Mouse (Mus musculus): ENCODE measurements around the gene Runx1. TPM values are rescaled to one million over a fixed set of nuclear protein-coding genes. Genes with fewer than 3 reads are reported as not detected.
A peak's percentile ranks its signal among the peaks of the same experiment; 100 is the strongest.

Runx1 gene
- polyA plus RNA-seq, 1 experiment = 32.5 TPM

DNA sequence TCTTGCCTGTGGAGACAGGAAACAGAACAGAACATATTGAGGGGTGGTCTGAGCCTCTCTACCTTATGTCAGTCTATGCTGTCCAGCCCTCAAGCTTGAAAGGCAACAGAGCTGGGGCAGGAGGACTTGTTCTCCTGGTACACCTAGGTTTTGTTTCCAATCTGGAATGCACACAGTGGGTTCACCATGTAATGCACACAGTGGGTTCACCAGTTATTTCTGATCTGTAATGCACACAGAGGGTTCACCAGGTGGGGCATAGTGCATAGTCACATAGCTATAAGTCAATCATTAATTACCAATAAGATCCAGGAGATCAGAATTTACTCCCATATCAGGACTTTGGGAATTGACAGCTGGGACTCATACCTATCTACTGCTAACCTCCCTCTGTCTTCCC lies 157.1 kb downstream of the Runx1 start:
- Histone ChIP-seq H3K4me1 (ENCODE audit: control insufficient read depth, insufficient read depth, low read length) (no peaks in the 10 kb centered on the region), H3K4me3 (replicated peaks; ENCODE audit: extremely low read depth, low read depth, low read length) (no peak overlapping the region)
- no peak for DNase-seq
- TF ChIP-seq CTCF (IDR thresholded peaks at IDR 0.05; ENCODE audit: insufficient read depth, low read length) (no peak), POLR2A (IDR thresholded peaks at IDR 0.05; ENCODE audit: borderline replicate concordance, extremely low read depth, low read depth, low read length) (no peak)

DNA sequence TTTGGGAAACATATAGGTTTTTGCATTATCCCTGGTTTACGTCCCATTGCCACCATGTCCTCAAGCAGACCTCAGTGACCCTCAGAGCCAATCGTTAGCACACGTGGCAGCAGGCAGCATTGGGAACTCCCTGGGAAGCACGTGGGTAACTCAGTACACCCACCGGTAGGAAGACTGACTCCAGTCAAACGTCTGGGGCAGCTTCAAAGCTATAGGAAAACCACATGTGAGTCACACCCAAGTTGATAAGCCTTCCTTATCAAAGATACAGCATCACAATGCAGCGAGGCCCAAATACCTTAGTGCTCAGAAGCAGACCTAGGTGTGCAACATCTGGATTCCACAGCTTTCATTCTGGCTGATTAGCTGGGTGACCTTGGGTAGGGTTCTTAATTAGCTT lies 164.2 kb downstream of the Runx1 start:
- TF ChIP-seq CTCF (IDR thresholded peaks at IDR 0.05; ENCODE audit: insufficient read depth, low read length) (no peak), POLR2A (IDR thresholded peaks at IDR 0.05; ENCODE audit: borderline replicate concordance, extremely low read depth, low read depth, low read length) (no peak)
- DNase-seq = no peak
- H3K4me3 ChIP-seq (replicated peaks; ENCODE audit: extremely low read depth, low read depth, low read length) = no peak overlapping the region
- WGBS = 73% methylated on average over 7 of the region's 7 CpGs
- H3K4me1 ChIP-seq (ENCODE audit: control insufficient read depth, insufficient read depth, low read length) = no peaks in the 10 kb centered on the region; the same call in 1 of the 2 replicates

GRCm38 (mm10) chr16:92656750-92657149 lies 169.2 kb downstream of the Runx1 start:
- 81% methylated on average over 5 of the region's 5 CpGs for WGBS
- no peak overlapping the region for H3K4me3 ChIP-seq (replicated peaks; ENCODE audit: extremely low read depth, low read depth, low read length)
- no peak for TF ChIP-seq POLR2A (IDR thresholded peaks at IDR 0.05; ENCODE audit: borderline replicate concordance, extremely low read depth, low read depth, low read length)
- TF ChIP-seq CTCF (IDR thresholded peaks at IDR 0.05; ENCODE audit: insufficient read depth, low read length) = no peak
- peaks cover 3% of the 10 kb centered on the region for H3K4me1 ChIP-seq (ENCODE audit: control insufficient read depth, insufficient read depth, low read length)
- no peak for DNase-seq

DNA sequence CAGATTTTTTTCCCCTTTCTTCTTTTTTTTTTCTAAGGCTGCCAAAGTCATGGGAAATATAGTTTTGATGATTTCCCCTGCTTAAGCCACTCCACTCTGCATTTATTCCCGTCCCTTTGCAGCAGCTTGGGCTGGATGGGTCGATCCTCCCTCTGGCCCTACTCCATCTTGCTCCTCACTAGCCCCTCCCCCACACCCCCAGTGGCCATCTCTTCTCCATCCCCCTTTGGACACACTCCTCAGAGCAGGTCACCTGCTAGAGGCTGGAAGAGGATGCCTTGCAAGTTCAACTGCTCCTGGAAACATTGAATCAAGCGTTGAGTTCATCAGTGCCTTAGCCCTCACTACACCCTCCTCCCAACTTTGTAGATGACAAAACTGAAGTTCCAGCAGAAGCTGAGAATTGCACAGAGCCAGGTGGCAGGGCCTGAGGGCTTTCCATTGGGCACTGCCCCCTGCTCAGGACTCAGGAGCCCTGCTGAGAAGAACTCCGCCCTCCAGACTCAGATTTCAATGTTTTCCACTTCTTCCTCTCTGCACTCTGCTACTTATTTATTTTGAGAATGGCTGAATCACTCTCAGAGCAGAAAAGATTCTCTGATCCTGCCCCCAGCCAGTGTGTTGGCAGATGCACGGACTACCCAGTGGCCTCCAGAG lies 171.5 kb downstream of the Runx1 start:
- TF ChIP-seq CTCF (IDR thresholded peaks at IDR 0.05; ENCODE audit: insufficient read depth, low read length) (no peak), POLR2A (IDR thresholded peaks at IDR 0.05; ENCODE audit: borderline replicate concordance, extremely low read depth, low read depth, low read length) (no peak)
- no peak for DNase-seq
- Histone ChIP-seq H3K4me3 (replicated peaks; ENCODE audit: extremely low read depth, low read depth, low read length) (no peak overlapping the region), H3K4me1 (ENCODE audit: control insufficient read depth, insufficient read depth, low read length) (peaks cover 3% of the 10 kb centered on the region)
- WGBS = 31% methylated on average over 5 of the region's 5 CpGs

DNA sequence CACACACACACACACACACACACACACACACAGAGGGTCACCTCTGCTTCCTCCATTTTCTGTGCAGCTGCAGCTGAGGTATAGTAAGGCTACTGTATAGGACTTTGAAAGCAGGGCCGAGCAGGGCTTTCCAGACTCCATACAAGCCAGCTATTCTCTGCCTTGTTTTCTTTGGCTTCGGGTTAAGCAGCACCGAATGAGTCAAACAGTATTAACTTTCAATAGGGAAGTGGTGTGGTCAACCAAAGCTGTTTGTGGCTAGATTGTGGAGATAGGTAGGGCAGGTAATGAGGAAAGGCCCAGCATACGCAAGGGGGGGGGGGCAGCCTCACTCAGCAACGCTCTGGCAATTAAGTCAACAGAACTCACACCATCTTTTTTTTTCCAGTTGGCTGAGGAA lies 172.1 kb downstream of the Runx1 start:
- peaks cover 3% of the 10 kb centered on the region for H3K4me1 ChIP-seq (ENCODE audit: control insufficient read depth, insufficient read depth, low read length)
- H3K4me3 ChIP-seq (replicated peaks; ENCODE audit: extremely low read depth, low read depth, low read length) = no peak overlapping the region
- no peak for TF ChIP-seq CTCF (IDR thresholded peaks at IDR 0.05; ENCODE audit: insufficient read depth, low read length)
- no peak for TF ChIP-seq POLR2A (IDR thresholded peaks at IDR 0.05; ENCODE audit: borderline replicate concordance, extremely low read depth, low read depth, low read length)
- no peak for DNase-seq
- 39% methylated on average over 5 of the region's 5 CpGs for WGBS

DNA sequence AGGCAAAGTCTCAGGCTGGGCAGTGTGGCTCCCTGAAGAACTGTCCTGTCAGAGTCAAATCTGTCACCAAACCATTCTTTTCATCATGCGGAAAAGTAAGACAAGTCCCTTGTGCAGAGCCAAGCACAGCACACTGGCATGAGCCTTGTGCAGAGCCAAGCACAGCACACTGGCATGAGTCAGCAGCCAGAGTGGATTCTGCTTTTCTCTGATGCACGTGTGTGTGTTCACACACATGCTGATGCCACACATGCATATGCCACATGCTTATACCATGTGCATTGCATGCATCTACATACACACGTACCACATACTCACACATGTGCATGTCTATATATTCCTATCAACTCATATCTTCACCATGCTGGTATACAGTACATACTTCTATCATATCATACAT lies 174.7 kb downstream of the Runx1 start:
- 85% methylated on average over 3 of the region's 3 CpGs for WGBS
- H3K4me3 ChIP-seq (replicated peaks; ENCODE audit: extremely low read depth, low read depth, low read length) = no peak overlapping the region

GRCm38 (mm10) chr16:92646153-92646552 lies 179.8 kb downstream of the Runx1 start:
- Histone ChIP-seq H3K4me3 (replicated peaks; ENCODE audit: extremely low read depth, low read depth, low read length) (no peak overlapping the region), H3K4me1 (ENCODE audit: control insufficient read depth, insufficient read depth, low read length) (peaks cover 5% of the 10 kb centered on the region; the same call in 1 of the 2 replicates)
- WGBS = 65% methylated on average over 13 of the region's 13 CpGs
- no peak for DNase-seq
- TF ChIP-seq CTCF (IDR thresholded peaks at IDR 0.05; ENCODE audit: insufficient read depth, low read length) = no peak
- no peak for TF ChIP-seq POLR2A (IDR thresholded peaks at IDR 0.05; ENCODE audit: borderline replicate concordance, extremely low read depth, low read depth, low read length)

More for the DNA sequence above, 174.7 kb downstream of the Runx1 start:
- no peak for TF ChIP-seq CTCF (IDR thresholded peaks at IDR 0.05; ENCODE audit: insufficient read depth, low read length)
- DNase-seq = no peak
- peaks cover 5% of the 10 kb centered on the region for H3K4me1 ChIP-seq (ENCODE audit: control insufficient read depth, insufficient read depth, low read length)

GRCm38 (mm10) chr16:92645423-92646115 lies 180.4 kb downstream of the Runx1 start:
- Histone ChIP-seq H3K4me3 (replicated peaks; ENCODE audit: extremely low read depth, low read depth, low read length) (no peak overlapping the region), H3K4me1 (ENCODE audit: control insufficient read depth, insufficient read depth, low read length) (peaks cover 5% of the 10 kb centered on the region; the same call in 1 of the 2 replicates)
- no peak for DNase-seq
- TF ChIP-seq CTCF (IDR thresholded peaks at IDR 0.05; ENCODE audit: insufficient read depth, low read length) = no peak
- no peak for TF ChIP-seq POLR2A (IDR thresholded peaks at IDR 0.05; ENCODE audit: borderline replicate concordance, extremely low read depth, low read depth, low read length)
- WGBS = 62% methylated on average over 22 of the region's 22 CpGs

DNA sequence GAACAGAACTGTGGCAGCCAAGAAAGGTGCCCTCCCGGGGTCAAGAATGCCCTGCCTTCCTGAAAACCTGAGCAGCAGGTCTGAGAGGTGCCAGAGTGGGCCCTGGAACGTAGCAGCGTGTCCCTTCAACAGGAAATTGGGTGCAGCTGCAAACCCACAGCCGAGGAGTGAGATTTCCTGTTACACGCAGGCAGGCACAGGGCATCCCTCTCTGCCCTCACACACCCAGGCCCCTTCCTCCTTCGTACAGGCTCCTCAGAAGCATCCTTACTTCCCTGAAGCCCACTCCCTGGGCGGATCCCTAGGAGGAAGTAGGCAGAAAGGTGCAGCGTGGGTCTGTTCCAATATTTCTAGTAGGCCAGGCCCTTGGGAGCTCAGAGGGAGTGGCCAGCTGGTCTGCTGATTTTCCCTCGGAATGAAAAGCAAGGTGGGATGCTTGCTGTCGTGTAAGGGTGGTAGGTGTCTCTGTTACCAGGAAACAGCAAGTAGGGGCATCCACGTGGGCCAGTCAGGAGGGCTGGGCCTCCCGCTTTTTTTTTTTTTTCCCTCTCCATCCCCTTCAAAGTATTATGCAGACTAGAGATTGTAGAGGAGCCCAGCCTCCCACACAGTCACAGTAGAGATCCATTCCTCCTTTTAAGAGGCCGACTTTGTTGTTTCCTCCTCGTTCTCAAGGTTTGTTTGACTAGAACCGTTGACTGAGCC lies 181.1 kb downstream of the Runx1 start:
- WGBS = 24% methylated on average over 15 of the region's 15 CpGs
- H3K4me1 ChIP-seq (ENCODE audit: control insufficient read depth, insufficient read depth, low read length) = peaks cover 5% of the 10 kb centered on the region; the same call in 1 of the 2 replicates

More for the DNA sequence above, 181.1 kb downstream of the Runx1 start:
- peak; percentile 58 for DNase-seq
- no peak overlapping the region for H3K4me3 ChIP-seq (replicated peaks; ENCODE audit: extremely low read depth, low read depth, low read length)
- TF ChIP-seq CTCF (IDR thresholded peaks at IDR 0.05; ENCODE audit: insufficient read depth, low read length) (no peak), POLR2A (IDR thresholded peaks at IDR 0.05; ENCODE audit: borderline replicate concordance, extremely low read depth, low read depth, low read length) (no peak)

Data from lung, adult 2 months (tissue).